Mouse (Mus musculus) v-Abl transformed pro-B cells (cell line): ENCODE data around the gene Gtf2h4.

Experiments
- in situ Hi-C, 2 experiments: fragments of 400-800 bp; cut with MboI; formaldehyde crosslinking; loops; one replicate each; pipeline ENCODE4 v1.15.1; 2025; ENCODE audit not compliant: unreplicated experiment in 2 of 2

The Gtf2h4 gene

DNA sequence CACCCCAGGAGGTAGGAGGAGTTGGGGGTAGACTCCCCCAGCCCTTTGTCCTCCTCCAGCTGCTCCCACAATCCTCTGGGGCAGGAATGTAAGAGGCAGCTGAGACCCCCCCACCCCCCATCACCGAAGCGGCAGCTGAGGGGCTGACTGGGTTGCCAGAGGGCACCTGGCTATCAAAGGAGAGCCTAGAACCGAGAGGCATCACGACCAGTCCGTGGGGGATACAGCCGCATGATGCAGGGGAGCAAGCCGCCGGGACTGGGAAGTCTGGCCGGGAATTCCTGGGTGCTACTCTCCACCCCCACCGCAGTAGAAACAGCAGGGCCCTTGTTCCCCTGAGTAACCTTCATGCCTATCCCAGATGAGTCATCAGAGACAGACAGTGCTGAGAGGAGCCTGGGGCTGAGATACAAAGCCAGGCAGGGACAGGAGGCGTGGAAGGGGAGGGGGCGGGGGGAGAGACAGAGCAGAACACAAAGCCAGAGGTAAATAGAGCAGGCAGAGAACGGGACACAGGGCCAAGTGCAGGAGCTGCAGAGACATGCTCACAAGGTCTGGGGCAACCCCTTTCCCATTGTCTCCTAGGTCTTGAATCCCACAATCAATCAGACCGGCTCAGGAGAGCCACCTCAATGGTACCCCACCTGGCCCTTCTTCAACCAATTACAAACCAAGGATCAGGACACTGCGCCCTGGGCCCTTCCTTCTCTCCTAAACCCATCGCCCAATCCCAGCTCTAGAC, 24.4 kb upstream of the Gtf2h4 start:
- in situ Hi-C loops = no loop called here

DNA sequence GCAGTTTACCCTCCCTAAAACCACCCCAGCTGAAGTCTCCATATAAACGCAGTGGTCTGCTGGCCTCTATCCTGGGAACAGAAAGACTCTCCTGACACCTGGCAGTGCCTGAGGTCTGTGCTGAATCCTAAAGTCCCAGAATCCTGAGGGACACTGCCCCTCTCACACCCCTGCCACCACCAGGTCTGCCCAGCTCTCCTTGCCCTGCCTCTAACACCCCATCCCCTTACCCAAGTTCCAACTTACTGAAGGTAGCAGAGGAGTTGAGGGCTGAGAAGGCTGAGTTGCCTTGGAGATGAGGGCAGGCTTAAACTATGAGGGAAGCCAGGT, 23.9 kb upstream of the Gtf2h4 start:
- in situ Hi-C loops = no loop called here

DNA sequence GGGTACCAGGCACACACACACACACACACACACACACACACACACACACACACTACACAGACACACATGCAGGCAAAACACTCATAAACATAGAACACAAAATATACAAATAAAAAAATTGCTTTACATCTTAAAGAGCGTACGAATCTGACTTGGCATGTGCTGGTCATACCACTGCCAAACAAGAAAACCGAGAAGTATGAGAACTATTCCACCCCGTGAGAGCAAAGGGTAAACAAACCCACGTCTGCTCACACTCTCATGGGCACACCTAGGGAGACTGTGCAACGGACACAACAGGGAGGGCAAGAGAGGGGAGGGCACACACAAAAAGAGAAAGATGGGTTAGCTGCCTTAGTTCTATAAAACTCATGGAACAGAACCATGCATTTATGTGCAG, 23.2 kb upstream of the Gtf2h4 start:
- in situ Hi-C loops = no loop called here

DNA sequence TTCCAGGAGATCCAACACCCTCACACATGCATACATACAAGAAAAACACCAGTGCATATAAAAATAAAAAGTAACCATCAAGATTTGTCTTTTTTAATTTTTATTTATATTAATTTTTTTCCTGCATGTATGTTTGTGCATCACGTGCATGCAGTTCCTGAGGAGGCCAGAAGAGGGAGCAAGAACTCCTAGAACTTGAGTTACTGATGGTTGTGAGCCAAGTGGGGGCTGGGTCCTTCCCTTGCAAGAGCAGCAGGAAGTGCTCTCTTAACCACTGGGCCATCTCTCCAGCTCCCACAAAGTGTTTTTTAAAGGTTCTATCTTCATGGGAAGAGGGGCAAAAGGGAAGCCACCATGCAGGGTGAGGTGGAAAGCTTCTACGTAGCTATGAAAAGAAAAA, 21.8 kb upstream of the Gtf2h4 start:
- in situ Hi-C loops = no loop called here

DNA sequence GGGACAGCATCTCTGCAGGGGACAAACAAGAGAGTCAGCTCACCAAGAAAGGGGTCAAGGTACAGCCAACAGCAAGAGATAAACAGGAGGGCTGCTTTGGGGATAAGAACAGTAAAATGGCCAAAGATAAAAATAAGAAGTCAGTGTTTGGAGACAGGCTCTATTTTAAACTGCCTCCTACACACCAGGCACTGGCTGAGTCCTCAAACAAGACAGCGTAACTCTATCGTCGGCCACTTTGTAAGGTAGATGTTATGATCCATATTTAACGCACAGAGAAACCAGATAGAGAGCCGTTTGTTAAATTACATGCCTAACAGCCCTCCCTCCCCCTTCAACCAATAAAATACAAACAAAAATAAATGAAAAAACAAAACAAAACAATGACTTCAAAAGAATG, 20.4 kb upstream of the Gtf2h4 start:
- in situ Hi-C loops = no loop called here

DNA sequence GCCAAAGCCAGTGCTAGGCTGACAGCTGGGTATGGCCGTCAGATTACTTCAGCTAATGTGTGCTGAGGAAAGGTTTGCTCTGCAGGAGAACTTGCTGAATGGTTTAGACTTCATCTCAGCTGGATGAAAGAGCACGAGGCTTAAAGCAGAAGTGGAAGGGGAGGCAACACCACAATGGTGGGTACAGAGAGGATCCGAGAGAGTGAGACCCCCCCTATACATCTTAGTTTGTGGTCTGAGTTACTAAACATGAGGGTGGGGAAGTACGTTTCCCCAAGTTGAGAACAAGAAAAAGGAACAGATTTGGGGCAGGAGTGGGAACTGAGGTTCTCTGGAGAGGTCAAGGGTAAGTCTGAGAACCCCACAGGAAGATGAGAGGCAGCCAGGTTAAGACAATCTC, 18.8 kb upstream of the Gtf2h4 start:
- in situ Hi-C loops = no loop called here

DNA sequence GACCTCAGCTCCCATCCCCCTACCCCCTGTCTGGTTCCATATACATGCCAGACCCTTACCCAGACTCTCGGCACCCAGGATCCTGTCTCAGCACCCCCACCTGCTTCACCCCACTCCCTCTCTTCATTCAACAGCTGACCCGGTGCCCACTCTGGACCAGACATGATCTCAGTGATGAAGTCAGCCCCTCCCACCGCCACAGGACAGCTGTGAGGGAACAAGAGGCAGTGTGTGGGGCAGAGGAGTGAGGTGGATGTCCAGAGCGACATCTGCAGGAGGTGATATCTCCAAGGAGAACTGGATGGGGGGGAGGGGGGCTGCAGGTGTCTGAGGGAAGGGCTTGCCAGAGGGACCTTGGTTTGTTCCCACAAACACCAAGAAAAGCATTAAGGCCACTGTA, 18.3 kb upstream of the Gtf2h4 start:
- in situ Hi-C loops = no loop called here

DNA sequence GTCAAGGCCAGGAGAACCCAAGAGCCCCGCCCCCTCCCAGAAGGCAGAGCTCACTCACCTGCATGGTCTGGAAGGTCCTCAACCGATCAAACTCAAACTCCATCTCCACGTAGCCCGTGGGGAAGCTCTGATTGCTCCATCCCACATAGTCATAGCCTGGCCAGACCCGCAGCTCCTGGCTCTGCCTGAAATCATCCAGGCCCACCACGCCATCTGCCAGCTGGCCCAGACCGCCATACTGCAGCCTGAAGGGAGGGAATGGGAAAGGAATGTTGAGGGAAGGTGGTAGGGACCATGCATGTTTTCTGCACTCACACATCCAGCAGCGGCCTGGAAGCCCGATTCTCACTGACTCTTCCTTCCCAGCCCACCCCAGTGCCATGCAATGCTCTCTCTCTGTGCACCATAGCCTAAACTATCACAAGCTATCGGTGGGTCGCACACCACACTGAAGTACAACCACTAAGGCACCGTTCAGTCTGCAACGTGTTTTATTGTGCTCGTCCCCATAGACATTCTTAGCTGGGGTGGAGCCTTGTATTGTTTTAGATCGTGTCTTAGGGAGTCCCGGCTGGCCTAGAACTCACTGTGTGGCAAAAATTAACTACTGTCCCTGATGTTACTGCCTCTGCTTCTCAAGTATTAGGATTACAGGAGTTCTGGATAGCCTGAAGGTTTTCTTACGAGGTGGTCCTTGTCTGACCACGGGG, 16.6 kb upstream of the Gtf2h4 start:
- in situ Hi-C loops = no loop called here

DNA sequence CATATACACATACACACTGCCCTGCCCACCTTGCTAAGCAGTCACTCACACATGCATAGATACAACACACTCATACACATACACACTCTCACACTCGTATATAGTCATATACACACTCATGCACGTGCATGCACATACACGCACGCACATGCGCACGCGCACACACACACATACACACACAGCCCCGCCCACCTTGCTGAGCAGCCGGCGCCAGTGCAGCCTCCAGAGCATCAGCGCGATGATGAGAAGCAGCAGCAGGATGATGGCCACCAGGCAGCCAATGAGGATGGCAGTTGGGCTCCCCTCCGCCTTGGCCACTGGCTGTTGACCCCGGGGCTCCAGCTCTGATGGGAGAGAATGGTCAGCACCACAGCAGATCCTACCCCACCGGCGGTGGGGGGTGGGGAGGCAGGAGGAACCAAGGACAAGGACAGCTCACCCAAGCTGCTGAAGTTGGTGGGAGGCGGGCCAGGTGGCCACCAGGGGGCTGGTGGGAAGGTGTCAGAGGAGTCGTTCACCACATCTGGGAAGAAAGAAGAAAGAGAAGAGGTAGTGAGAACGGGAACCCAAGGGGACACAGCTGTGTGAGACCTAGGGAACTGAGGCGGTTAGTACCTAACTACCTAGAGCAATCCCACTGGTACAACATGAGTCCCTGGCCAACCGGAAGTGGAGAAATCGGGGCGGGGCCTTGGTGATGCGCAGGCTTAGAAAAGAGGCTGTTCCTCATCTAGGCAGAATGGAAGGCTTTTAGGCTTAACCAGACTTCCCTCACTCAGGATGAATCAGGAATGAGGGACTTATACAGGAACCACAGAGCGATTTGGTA, 15.0 kb upstream of the Gtf2h4 start:
- in situ Hi-C loops = no loop called here

DNA sequence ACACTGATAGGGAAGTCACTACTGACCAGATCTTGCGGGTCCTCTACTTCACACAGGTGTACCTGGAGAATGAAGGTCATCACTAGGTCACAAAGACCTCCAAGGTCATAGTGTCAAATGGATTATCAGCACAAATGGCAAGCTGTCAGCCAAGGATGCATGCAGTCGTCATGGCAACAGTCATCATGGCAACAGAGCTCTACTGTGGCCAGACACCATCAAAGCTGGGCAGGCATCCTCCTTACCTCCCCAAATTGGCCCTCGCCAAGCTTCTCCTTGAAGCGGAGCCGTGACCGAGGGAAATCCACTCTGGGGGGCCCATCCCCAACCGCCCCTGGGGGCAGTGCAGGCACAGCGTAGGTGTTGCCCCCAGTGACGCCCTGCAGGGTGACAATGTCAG, 11.5 kb upstream of the Gtf2h4 start:
- in situ Hi-C loops = no loop called here

DNA sequence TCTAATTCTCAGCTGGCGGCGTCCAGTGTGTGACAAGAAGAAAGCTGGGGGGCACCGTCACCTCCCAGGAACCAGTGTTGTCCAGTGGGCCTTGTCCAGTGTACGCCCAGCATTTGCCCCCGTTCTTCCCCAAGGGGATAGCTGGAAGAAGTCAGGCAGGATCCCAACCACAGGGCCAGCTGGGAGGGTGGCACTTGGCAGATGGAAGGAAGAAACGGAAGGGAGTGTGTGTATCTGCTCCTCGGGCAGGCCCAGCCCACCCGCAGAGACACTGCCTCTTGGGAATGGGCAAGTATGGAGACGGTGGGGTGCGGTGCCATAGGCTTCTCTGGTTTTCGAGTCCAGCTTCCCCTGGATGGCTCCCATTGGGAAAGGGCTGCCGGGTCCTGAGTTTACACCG, 8.4 kb upstream of the Gtf2h4 start:
- in situ Hi-C loops = no loop called here

DNA sequence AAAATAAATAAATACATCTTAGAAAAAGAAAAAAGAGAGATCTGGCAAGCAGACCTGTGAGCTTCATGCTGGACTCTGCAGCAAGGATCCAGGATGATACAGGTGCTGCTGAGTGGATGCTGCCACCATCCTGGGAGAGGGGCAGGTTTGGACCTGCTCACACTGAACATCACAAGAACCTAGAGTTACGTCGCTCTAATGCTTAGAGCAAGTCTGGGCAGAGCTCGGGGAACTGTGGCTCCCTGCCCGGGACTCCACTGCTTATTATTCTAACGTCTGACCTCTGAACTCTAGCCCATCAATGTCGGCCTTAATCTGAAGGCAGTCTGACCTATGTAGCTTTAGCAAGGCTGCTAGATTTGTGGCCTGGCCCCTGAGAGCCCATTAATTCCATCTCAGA, 7.1 kb upstream of the Gtf2h4 start:
- in situ Hi-C loops = no loop called here

DNA sequence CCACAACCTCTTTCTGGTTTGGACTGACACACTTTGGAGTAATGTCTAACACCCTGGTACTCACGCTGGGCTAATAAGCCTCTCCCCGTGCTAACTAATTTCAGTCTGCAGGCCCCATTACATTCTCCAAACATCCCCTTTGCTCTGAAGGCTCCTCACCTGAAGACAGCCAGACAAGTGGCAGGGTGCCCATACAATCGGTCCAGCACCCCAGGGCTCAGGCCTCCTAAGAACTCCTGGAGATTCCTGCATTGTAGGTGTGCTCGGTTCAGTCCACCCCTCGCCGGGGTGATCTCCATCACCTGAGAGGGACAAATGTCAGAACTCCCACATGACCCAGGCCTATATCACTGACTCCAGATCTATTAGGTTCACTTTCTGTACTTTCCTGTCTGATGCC, 1.0 kb downstream of the Gtf2h4 start:
- in situ Hi-C loops = no loop called here

DNA sequence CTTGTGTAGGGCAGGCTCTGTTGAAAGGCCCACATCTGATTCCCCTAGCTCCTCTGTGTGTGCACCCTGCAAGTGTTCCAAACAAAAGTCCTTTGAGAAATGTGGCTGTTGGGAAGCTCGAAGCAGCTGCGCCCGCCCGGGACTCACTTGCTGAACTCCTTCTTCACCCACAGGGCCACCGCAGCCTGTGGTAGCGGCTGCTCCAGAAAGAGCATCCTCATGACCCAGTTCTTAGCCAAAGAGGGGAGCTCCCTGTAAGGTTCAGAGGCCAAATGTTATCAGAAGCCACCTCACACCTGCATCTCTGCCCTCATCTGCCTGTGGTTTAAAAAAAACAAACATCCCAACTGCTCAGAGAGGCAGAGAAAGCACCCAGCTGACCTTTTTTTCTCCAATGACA, 1.7 kb downstream of the Gtf2h4 start:
- in situ Hi-C loops = no loop called here

DNA sequence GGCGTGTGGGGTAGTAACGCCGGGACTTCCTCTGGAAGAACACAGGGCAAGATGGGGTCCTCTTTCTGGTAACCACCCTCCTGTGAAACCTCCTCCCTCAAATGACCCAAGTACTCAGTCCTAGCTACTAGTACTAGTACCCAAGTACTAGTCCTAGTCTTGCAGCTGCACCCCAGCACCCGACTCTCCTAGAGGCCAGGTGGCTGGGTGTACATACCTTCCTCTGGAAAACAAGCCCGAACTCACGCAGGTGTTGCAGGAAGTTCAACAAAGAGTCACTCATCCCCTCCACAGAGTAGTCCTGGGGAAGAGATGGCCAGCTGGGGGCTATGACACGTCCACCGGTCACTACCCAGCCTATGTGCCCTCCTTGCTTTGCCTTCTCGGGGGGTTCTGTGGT, 3.8 kb downstream of the Gtf2h4 start:
- in situ Hi-C loops = no loop called here

DNA sequence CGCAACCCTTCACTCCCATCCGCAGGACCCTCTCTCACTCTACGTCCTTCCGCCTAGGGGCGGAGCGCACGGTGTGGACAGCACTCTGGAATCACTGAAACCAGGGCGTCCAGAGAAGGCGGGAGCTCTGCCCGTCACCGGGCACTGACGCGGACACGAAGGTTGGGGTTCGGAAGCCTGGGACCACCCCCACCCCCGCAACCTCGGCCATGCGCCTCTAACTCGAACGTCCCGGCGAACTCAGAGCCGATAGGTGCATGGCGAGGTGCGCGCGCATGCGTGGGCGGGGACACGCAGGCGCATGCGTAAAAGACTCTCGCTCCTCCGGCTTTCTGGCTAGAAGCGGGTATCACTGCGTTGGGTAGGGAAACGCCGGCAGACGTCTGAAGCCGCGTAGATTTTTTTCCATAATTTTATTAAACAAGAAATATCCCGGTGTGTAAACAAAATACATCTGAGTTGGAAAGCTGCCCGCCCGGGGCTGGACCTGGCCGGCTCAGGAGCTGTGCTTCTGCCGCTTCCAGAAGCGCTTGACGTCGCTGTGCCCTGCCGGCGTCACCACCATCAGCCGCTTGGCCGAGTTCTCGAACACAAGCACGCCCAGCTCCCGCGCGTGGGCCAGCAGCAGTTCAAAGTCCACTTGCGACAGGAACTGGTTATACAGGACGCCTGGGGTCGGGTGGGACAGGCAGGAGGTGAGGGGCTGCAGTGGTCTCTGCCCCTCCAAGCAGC, 6.0 kb downstream of the Gtf2h4 start, which contains the start of gene Vars2:
TSS of gene Vars2 (minus strand) at position 259 of the 732 bp plus-strand sequence.
- in situ Hi-C loops = no loop called here

DNA sequence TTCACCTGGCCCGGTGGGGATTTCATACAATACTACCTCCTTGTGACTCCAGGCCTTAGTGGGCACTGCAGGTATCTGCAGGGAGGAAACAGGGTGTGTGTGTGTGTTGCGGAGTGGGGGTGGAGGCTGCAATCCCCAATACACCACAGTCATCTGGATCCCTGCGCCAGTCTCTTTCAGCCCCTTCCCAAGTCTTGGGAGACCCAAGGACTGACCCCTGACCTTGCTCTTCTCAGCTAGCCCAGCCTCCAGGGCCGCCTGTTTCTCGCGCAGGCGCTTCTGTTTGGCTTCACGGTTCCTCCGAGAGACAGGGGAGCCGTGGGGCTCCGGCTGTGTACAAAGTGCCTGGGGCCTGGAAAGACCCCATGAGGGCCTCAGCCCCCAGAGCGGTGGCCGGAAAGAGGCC, 6.7 kb downstream of the Gtf2h4 start:
- in situ Hi-C loops = no loop called here

DNA sequence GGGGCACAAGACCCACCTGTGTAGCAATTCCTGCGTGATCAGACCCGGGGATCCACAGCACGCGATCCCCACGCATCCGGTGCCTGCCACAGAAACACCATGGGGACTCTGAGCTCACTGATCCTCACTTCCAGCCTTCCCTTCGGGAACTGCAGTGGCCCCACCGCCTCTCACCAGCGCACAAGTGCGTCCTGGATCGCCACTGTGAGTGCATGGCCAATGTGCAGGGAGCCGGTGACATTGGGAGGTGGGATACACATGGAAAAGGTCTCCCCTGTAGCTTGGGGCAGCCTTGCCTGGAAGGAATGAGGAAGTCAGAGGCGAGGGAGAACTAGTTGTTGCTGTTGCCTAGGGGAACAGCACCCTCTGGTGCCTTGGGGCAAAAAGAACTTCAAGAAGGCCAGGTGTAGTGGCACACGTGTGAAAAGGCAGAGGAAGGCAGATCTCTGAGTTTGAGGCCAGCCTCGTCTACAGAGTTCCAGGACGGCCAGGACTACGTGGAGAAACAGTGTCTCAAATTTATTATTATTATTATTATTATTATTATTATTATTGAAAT, 7.5 kb downstream of the Gtf2h4 start:
- in situ Hi-C loops = no loop called here

DNA sequence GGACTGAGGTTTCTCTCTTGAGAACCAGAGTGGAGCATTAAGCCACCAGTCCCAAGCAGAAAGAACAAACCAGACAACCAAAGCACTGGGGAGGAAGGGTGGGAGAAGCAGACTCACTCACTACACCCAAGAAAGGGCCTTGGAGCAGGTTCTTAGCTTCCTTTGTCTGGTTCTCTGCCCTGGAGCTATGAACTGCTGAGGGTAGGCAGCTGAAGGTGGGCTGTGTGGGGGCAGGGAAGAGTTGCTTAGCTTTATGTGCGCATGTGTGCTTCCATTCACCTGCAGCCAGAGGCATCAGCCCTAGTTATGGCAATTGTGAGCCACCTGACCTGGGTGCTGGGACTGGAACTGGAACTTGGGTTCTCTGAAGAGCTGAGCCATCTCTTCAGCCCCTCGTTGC, 20.5 kb downstream of the Gtf2h4 start:
- in situ Hi-C loops = no loop called here

DNA sequence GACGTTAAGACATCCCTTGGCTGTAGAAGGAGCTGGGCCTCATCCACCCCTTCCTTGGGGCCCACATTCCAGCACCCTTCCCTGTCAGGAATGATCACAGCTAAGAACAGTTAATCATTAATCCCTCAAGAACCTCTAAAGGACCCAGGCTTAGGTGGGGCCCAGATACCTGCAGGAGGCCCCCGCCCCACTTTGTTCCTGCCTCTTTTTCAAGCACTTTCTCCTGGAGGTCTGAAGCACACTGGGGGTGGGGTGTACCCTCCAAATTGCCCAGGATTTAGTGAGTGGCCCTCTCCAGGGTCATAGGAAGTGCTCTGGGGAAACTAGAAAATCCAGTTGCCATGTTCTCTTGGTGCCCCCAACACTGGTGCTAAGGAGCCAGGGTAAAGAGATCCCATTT, 24.1 kb downstream of the Gtf2h4 start:
- in situ Hi-C loops = no loop called here
